Mouse (Mus musculus) left cerebral cortex, postnatal 4 days (tissue): ENCODE measurements around the gene Kif28. TPM values are rescaled to one million over a fixed set of nuclear protein-coding genes. Genes with fewer than 3 reads are reported as not detected.
"Not testable (repeated sequence)": the region's sequence is repeated elsewhere in the genome, so short reads cannot be mapped to it uniquely, and the experiment has no call there.

Experiments used
- DNase-seq: peaks from one replicate; pipeline ENCODE4 v3.0.0-alpha.2; 2022
- intact Hi-C: fragments of 180-260 bp; cut with DNase I; formaldehyde crosslinking; loops from one replicate; pipeline ENCODE4 v1.15.1; 2025
- total RNA-seq, 2 experiments: library from RNA; stranded (reverse); gene quantifications; 2 replicates each; pipeline ENCODE4 v1.2.3; 2021

The Kif28 gene
- under 1 TPM; 0.14 to 0.34 TPM for total RNA-seq

GRCm38 (mm10) chr1:179745171-179745570 lies at the start of gene Kif28:
Gene Kif28 (minus strand): TSS chr1:179745271.
- intact Hi-C loops, result no loop called here
- DNase-seq, result no peak

GRCm38 (mm10) chr1:179787281-179787680 lies 42.2 kb upstream of the Kif28 start:
- DNase-seq, result no peak
- intact Hi-C loops, result no loop called here

- intact Hi-C loops, result no loop called here
- DNase-seq, result no peak
These were observed 40.4 kb upstream of the Kif28 start for GRCm38 (mm10) chr1:179785502-179785901.

GRCm38 (mm10) chr1:179784098-179784497 lies 39.0 kb upstream of the Kif28 start:
- intact Hi-C loops, result no loop called here
- no peak for DNase-seq

- intact Hi-C loops, result loop anchor here (10.0 kb wide), 1 partner anchor 92 kb away; no protein-coding TSS in a partner anchor
- DNase-seq, result no peak
These were observed 31.8 kb upstream of the Kif28 start for GRCm38 (mm10) chr1:179776831-179777230.

GRCm38 (mm10) chr1:179760553-179760952 lies 15.5 kb upstream of the Kif28 start:
- intact Hi-C loops, result no loop called here
- no peak for DNase-seq

- DNase-seq, result no peak
- intact Hi-C loops, result no loop called here
These were observed 15.0 kb upstream of the Kif28 start for GRCm38 (mm10) chr1:179760086-179760485.

- intact Hi-C loops, result no loop called here
- no peak for DNase-seq
These were observed 11.4 kb upstream of the Kif28 start for GRCm38 (mm10) chr1:179756477-179756876.

- intact Hi-C loops, result no loop called here
- no peak for DNase-seq
These were observed 7.9 kb upstream of the Kif28 start for GRCm38 (mm10) chr1:179753006-179753405.

GRCm38 (mm10) chr1:179752276-179752675 lies 7.2 kb upstream of the Kif28 start:
- no peak for DNase-seq
- intact Hi-C loops, result no loop called here

- no peak for DNase-seq
- intact Hi-C loops, result no loop called here
These were observed 1.4 kb downstream of the Kif28 start for GRCm38 (mm10) chr1:179743593-179744193.

- no peak for DNase-seq
- intact Hi-C loops, result loop anchor here (5.0 to 10.0 kb wide), 2 partner anchors 92 to 234 kb away; no protein-coding TSS in a partner anchor
These were observed 8.6 kb downstream of the Kif28 start for GRCm38 (mm10) chr1:179736483-179736882.

- intact Hi-C loops, result loop anchor here (5.0 to 10.0 kb wide), 2 partner anchors 90 to 232 kb away; no protein-coding TSS in a partner anchor
- peak; percentile 56 for DNase-seq
These were observed 10.3 kb downstream of the Kif28 start for GRCm38 (mm10) chr1:179734500-179735474.

GRCm38 (mm10) chr1:179731391-179731790 lies 13.7 kb downstream of the Kif28 start:
- no peak for DNase-seq
- intact Hi-C loops, result loop anchor here (10.0 kb wide), 1 partner anchor 87 kb away; no protein-coding TSS in a partner anchor

- DNase-seq, result no peak
- intact Hi-C loops, result no loop called here
These were observed 16.4 kb downstream of the Kif28 start for GRCm38 (mm10) chr1:179728661-179729060.

GRCm38 (mm10) chr1:179722811-179723469 lies 22.1 kb downstream of the Kif28 start:
- no peak for DNase-seq
- intact Hi-C loops, result no loop called here

GRCm38 (mm10) chr1:179715786-179716185 lies 29.3 kb downstream of the Kif28 start:
- DNase-seq, result no peak
- intact Hi-C loops, result no loop called here

GRCm38 (mm10) chr1:179715289-179715688 lies 29.8 kb downstream of the Kif28 start:
- intact Hi-C loops, DNase-seq: not testable (repeated sequence)

- DNase-seq, result no peak
- intact Hi-C loops, result no loop called here
These were observed 31.7 kb downstream of the Kif28 start for GRCm38 (mm10) chr1:179713367-179713766.

- DNase-seq, result no peak
- intact Hi-C loops, result no loop called here
These were observed 32.4 kb downstream of the Kif28 start for GRCm38 (mm10) chr1:179712658-179713057.

- intact Hi-C loops, result no loop called here
- DNase-seq, result no peak
These were observed 34.3 kb downstream of the Kif28 start for GRCm38 (mm10) chr1:179710739-179711138.
